Mouse (Mus musculus): ENCODE data around the gene Brd1. TPM values are rescaled to one million over a fixed set of nuclear protein-coding genes. Genes with fewer than 3 reads are reported as not detected.

Brd1 gene
- polyA plus RNA-seq, 1 experiment: 85.9 TPM

DNA sequence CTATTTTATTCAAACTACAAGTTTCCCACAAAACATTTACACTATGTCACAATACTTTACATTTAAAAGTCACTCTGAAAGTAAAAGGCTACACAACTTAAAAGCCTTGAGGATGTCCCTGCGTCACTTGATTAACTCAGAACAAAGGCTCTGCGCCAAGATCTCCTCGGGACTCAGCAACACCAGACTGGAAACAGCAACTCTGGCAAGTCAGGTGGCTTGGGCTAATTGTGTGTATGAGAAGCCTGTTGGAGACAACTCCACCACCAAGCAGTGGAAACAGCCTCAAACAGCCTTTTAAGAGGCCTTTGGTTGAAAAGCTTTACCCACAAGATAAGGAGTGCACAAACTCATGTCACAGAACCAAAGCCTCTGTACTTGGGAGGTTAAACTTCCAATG is 31.5 kb downstream of the Brd1 start:
- Histone ChIP-seq H3K4me3 (ENCODE audit: low read depth, low read length) (no peak overlapping the region), H3K4me1 (ENCODE audit: control insufficient read depth, insufficient read depth, low read length) (peaks cover 6% of the 10 kb centered on the region), H3K27ac (ENCODE audit: insufficient read depth, low read length) (peak overlapping the region; percentile 15; the same call in 1 of the 2 replicates), H3K9me3 (replicated peaks; ENCODE audit: control insufficient read depth, insufficient read depth, low read length, poor library complexity, severe bottlenecking) (no peaks in the 10 kb centered on the region), H3K27me3 (ENCODE audit: control insufficient read depth, insufficient read depth, low read length, poor library complexity, severe bottlenecking) (no peaks in the 10 kb centered on the region), H3K36me3 (ENCODE audit: control insufficient read depth, insufficient read depth, low read length, poor library complexity, severe bottlenecking) (peaks cover 64% of the 10 kb centered on the region), H3K9ac (ENCODE audit: low read depth, poor library complexity, severe bottlenecking) (no peak overlapping the region)
- TF ChIP-seq EP300 (IDR thresholded peaks at IDR 0.05; ENCODE audit: insufficient read depth, low read depth, low read length) (0 out of 2 replicates have a peak, but pooled peaks have one; percentile 30), CTCF (IDR thresholded peaks at IDR 0.05; ENCODE audit: low read depth, low read length) (no peak)

DNA sequence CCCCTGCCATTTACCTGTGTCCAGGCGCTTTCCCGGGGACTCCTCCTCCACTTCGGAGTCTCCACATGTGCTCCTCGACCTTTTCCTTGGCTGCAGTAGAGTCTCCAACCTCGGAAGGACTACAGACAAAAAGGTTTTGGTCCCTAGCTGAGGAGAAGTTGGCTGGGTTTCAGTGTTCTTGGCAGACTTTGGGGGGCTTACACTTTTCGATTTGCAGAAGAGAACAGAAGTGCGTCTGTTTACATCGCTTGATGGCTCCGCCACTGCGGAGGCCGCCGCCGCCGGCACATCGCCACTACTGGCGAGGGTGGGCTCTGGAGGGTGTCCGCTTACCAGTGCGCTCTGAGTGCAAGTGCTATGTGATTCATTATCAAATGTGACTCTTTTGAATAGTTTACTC is 33.3 kb downstream of the Brd1 start:
- no peaks in the 10 kb centered on the region for H3K27me3 ChIP-seq (ENCODE audit: control insufficient read depth, insufficient read depth, low read length, poor library complexity, severe bottlenecking)
- H3K4me3 ChIP-seq (ENCODE audit: low read depth, low read length): no peak overlapping the region
- H3K9me3 ChIP-seq (replicated peaks; ENCODE audit: control insufficient read depth, insufficient read depth, low read length, poor library complexity, severe bottlenecking): no peaks in the 10 kb centered on the region
- H3K4me1 ChIP-seq (ENCODE audit: control insufficient read depth, insufficient read depth, low read length): peaks cover 6% of the 10 kb centered on the region
- no peak overlapping the region for H3K27ac ChIP-seq (ENCODE audit: insufficient read depth, low read length)
- H3K36me3 ChIP-seq (ENCODE audit: control insufficient read depth, insufficient read depth, low read length, poor library complexity, severe bottlenecking): peaks cover 77% of the 10 kb centered on the region
- no peak for TF ChIP-seq EP300 (IDR thresholded peaks at IDR 0.05; ENCODE audit: insufficient read depth, low read depth, low read length)
- no peak for TF ChIP-seq CTCF (IDR thresholded peaks at IDR 0.05; ENCODE audit: low read depth, low read length)
- TF ChIP-seq POLR2A (IDR thresholded peaks at IDR 0.05; ENCODE audit: insufficient read depth, low read length): no peak
- no peak overlapping the region for H3K9ac ChIP-seq (ENCODE audit: low read depth, poor library complexity, severe bottlenecking)

DNA sequence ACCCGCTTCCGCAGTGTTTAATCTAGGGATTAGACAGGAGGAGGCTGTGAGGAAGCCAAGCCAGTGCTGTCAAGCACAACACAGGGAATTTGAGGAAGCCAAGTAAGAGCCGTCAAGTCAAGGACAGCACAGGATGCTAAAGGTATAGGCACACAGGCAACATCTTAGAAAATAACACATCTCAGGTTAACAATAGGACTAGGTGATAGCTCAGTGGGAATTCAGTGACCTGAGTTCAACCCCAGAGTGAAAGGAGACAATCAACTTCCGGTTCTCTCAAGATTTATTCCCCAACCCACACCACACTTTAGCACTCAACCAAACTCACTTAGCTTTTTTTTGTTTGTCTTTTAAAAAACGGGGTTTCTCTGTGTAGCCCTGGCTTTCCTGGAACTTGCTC is 34.5 kb downstream of the Brd1 start:
- H3K9me3 ChIP-seq (replicated peaks; ENCODE audit: control insufficient read depth, insufficient read depth, low read length, poor library complexity, severe bottlenecking): no peaks in the 10 kb centered on the region
- H3K27ac ChIP-seq (ENCODE audit: insufficient read depth, low read length): no peak overlapping the region
- H3K9ac ChIP-seq (ENCODE audit: low read depth, poor library complexity, severe bottlenecking): no peak overlapping the region
- peaks cover 6% of the 10 kb centered on the region for H3K4me1 ChIP-seq (ENCODE audit: control insufficient read depth, insufficient read depth, low read length)
- H3K4me3 ChIP-seq (ENCODE audit: low read depth, low read length): no peak overlapping the region
- no peaks in the 10 kb centered on the region for H3K27me3 ChIP-seq (ENCODE audit: control insufficient read depth, insufficient read depth, low read length, poor library complexity, severe bottlenecking)
- H3K36me3 ChIP-seq (ENCODE audit: control insufficient read depth, insufficient read depth, low read length, poor library complexity, severe bottlenecking): peaks cover 75% of the 10 kb centered on the region
- TF ChIP-seq EP300 (IDR thresholded peaks at IDR 0.05; ENCODE audit: insufficient read depth, low read depth, low read length) (no peak), CTCF (IDR thresholded peaks at IDR 0.05; ENCODE audit: low read depth, low read length) (no peak), POLR2A (IDR thresholded peaks at IDR 0.05; ENCODE audit: insufficient read depth, low read length) (no peak)

DNA sequence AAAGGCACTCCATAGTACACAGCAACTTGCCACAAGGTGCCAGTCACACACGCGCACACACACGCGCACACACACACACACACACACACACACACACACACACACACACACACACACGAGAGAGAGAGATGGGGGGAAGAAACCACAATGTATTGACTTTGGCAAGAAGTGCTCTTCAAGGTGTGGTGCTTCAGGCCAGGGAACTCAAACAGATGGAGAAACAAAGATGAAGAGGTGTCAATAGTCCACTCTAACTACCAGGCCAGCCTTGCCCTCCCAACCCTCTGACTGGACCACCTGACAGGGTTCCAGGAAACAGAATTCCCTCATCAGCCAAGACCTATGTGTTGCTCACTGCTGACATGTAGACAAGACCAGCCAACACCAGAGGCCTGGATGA is 36.4 kb downstream of the Brd1 start:
- Histone ChIP-seq H3K4me3 (ENCODE audit: low read depth, low read length) (no peak overlapping the region), H3K36me3 (ENCODE audit: control insufficient read depth, insufficient read depth, low read length, poor library complexity, severe bottlenecking) (peaks cover 63% of the 10 kb centered on the region), H3K9me3 (replicated peaks; ENCODE audit: control insufficient read depth, insufficient read depth, low read length, poor library complexity, severe bottlenecking) (no peaks in the 10 kb centered on the region), H3K4me1 (ENCODE audit: control insufficient read depth, insufficient read depth, low read length) (peaks cover 4% of the 10 kb centered on the region), H3K27me3 (ENCODE audit: control insufficient read depth, insufficient read depth, low read length, poor library complexity, severe bottlenecking) (no peaks in the 10 kb centered on the region), H3K9ac (ENCODE audit: low read depth, poor library complexity, severe bottlenecking) (no peak overlapping the region), H3K27ac (ENCODE audit: insufficient read depth, low read length) (no peak overlapping the region)
- TF ChIP-seq POLR2A (IDR thresholded peaks at IDR 0.05; ENCODE audit: insufficient read depth, low read length) (no peak), CTCF (IDR thresholded peaks at IDR 0.05; ENCODE audit: low read depth, low read length) (no peak), EP300 (IDR thresholded peaks at IDR 0.05; ENCODE audit: insufficient read depth, low read depth, low read length) (no peak)

DNA sequence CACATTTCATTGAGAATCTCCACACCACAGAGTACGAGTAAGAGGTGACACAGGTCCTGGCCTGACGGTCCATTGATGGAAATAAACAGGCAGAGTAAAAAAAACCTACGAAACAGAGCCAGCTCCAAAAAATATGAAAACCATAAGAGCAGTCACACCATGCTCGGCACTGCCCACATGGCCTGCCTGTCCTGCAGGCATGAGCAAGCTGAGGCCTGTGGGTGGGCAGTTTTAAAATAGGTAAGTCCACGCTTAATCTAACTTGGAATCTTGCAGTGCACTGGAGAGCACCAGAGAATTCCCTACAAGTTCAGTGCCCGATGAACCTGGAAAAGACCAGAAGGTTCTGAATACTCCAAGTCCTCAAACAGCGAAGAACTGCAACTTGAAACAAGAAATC is 38.0 kb downstream of the Brd1 start:
- peaks cover 4% of the 10 kb centered on the region for H3K4me1 ChIP-seq (ENCODE audit: control insufficient read depth, insufficient read depth, low read length)
- no peak overlapping the region for H3K27ac ChIP-seq (ENCODE audit: insufficient read depth, low read length)
- no peak overlapping the region for H3K4me3 ChIP-seq (ENCODE audit: low read depth, low read length)
- no peaks in the 10 kb centered on the region for H3K27me3 ChIP-seq (ENCODE audit: control insufficient read depth, insufficient read depth, low read length, poor library complexity, severe bottlenecking)
- no peaks in the 10 kb centered on the region for H3K9me3 ChIP-seq (replicated peaks; ENCODE audit: control insufficient read depth, insufficient read depth, low read length, poor library complexity, severe bottlenecking)
- H3K36me3 ChIP-seq (ENCODE audit: control insufficient read depth, insufficient read depth, low read length, poor library complexity, severe bottlenecking): peaks cover 70% of the 10 kb centered on the region
- TF ChIP-seq EP300 (IDR thresholded peaks at IDR 0.05; ENCODE audit: insufficient read depth, low read depth, low read length): no peak
- no peak for TF ChIP-seq CTCF (IDR thresholded peaks at IDR 0.05; ENCODE audit: low read depth, low read length)
- no peak for TF ChIP-seq POLR2A (IDR thresholded peaks at IDR 0.05; ENCODE audit: insufficient read depth, low read length)
- no peak overlapping the region for H3K9ac ChIP-seq (ENCODE audit: low read depth, poor library complexity, severe bottlenecking)

DNA sequence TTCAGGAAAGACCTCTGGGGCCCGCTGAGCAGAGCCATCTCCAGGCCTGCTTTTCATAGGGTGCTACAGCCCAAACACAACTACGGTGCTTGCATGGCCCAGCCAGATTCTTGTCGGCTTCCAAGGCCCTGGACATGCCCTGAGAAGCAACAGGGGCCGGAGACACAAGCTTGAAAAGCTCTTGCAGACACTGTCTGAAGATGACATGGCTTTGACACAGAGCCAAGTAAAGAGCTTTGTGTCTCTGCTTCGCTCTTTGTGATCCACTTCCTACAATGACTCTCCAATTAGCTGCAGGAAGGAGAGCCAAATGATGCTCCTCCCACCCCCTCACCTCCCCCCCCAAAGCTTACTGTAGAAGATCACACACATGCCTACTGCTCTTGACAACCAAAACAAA is 40.0 kb downstream of the Brd1 start:
- Histone ChIP-seq H3K27ac (ENCODE audit: insufficient read depth, low read length) (no peak overlapping the region), H3K4me3 (ENCODE audit: low read depth, low read length) (no peak overlapping the region), H3K4me1 (ENCODE audit: control insufficient read depth, insufficient read depth, low read length) (peaks cover 4% of the 10 kb centered on the region), H3K27me3 (ENCODE audit: control insufficient read depth, insufficient read depth, low read length, poor library complexity, severe bottlenecking) (no peaks in the 10 kb centered on the region), H3K9me3 (replicated peaks; ENCODE audit: control insufficient read depth, insufficient read depth, low read length, poor library complexity, severe bottlenecking) (no peaks in the 10 kb centered on the region), H3K9ac (ENCODE audit: low read depth, poor library complexity, severe bottlenecking) (no peak overlapping the region), H3K36me3 (ENCODE audit: control insufficient read depth, insufficient read depth, low read length, poor library complexity, severe bottlenecking) (peaks cover 68% of the 10 kb centered on the region)
- TF ChIP-seq CTCF (IDR thresholded peaks at IDR 0.05; ENCODE audit: low read depth, low read length) (no peak), POLR2A (IDR thresholded peaks at IDR 0.05; ENCODE audit: insufficient read depth, low read length) (no peak), EP300 (IDR thresholded peaks at IDR 0.05; ENCODE audit: insufficient read depth, low read depth, low read length) (no peak)
